Mouse (Mus musculus): ENCODE results near the gene Rdh19. TPM values are rescaled to one million over a fixed set of nuclear protein-coding genes. Genes with fewer than 3 reads are reported as not detected.

Gene Rdh19
- polyA plus RNA-seq (2012; rRNA removed) = not detected in 2 replicates

DNA sequence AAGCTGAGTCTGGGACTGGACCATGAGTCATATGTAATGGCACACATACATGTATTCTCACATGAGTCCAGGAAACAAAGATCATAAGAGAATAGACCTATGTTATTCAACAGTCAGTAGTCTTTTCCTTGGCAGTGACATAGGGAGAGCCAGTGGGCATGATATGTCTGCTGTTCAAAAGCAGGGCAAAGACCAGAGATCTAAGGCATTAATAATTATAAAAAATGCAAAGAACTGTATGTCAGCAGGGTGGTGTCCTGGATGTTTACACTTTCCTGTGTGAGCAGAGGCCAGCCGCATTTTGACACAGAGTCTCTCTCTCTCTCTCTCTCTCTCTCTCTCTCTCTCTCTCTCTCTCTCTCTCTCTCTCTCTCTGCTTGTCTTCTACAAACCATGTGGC lies at the start of gene Rdh19:
TSS of gene Rdh19 (plus strand) at position 301 of the 400 bp plus-strand sequence.

DNA sequence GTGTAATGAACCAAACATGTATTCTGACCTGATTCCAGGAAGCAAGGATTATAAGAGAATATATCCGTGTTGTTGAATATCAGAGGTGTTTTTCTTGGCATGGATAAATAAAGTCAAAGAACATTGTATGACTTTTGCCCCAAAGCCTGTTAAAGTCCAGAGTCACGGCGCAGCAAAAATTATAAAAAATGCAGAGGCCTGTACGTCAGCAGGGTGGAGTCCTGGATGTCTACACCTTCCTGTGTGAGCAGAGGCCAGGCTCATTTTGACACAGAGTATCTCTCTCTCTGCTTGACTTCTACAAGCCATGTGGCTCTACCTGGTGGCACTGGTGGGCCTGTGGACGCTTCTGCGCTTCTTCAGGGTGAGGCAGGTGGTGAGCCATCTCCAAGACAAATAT lies 48.8 kb upstream of the Rdh19 start, which contains the start of gene Rdh16:
TSS of gene Rdh16 (plus strand) at position 262 of the 400 bp plus-strand sequence.

DNA sequence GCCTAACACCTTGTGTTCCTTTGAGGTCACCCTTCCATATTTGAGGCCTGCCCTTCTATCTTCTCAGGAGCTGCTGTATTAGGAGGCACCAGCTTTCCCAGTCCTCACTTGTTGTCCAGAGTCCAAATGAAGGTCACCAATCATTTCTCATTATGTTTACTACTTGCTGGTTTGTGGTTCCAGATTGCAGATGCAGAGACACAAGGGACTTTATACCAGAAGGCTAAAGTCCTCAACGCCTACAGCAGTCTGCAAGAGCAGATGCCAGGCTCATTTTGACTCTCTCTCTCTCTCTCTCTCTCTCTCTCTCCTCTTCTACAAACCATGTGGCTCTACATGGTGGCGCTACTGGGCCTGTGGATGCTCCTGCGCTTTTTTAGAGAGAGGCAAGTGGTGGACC lies 16.5 kb downstream of the Rdh19 start, which contains the start of gene Rdh16f2:
TSS of gene Rdh16f2 (plus strand) at position 243 of the 400 bp plus-strand sequence.

GRCm38 (mm10) chr10:127888605-127889004 lies 38.9 kb downstream of the Rdh19 start, which contains the start of gene Rdh7:
Rdh7 (minus strand) TSS chr10:127888817.

GRCm38 (mm10) chr10:127898218-127898617 lies 48.5 kb downstream of the Rdh19 start, which contains the start of gene Sdr9c7:
Sdr9c7 (plus strand) TSS chr10:127898518.

Other genes with a start within 250 kb of the Rdh19 start
- gene Lrp1, start 228.8 kb upstream of the Rdh19 start, polyA plus RNA-seq (2012; rRNA removed) = 178 and 189 TPM in 2 replicates
- 5.9 and 6.5 TPM in 2 replicates for gene Stat6, start 206.9 kb upstream of the Rdh19 start, polyA plus RNA-seq (2012; rRNA removed)
- gene Nemp1, start 183.0 kb upstream of the Rdh19 start, polyA plus RNA-seq (2012; rRNA removed) = 7.1 and 7.3 TPM in 2 replicates
- 13.1 and 13.3 TPM in 2 replicates for gene Nab2, start 181.4 kb upstream of the Rdh19 start, polyA plus RNA-seq (2012; rRNA removed)
- 2.2 and 3.5 TPM in 2 replicates for gene Myo1a, start 144.8 kb upstream of the Rdh19 start, polyA plus RNA-seq (2012; rRNA removed)
- gene Tac2, start 125.5 kb upstream of the Rdh19 start, polyA plus RNA-seq (2012; rRNA removed) = 5.4 and 6.2 TPM in 2 replicates
- 9.3 and 10.1 TPM in 2 replicates for gene Zbtb39, start 110.4 kb upstream of the Rdh19 start, polyA plus RNA-seq (2012; rRNA removed)
- 1.1 and 1.3 TPM in 2 replicates for gene Gpr182, start 98.2 kb upstream of the Rdh19 start, polyA plus RNA-seq (2012; rRNA removed)
- 0.05 and 0.07 TPM in 2 replicates for gene Rdh1, start 90.2 kb upstream of the Rdh19 start, polyA plus RNA-seq (2012; rRNA removed)
- 0.63 TPM in 1 of 2 replicates, not detected in the other for gene Rdh16f1, start 90.1 kb upstream of the Rdh19 start, polyA plus RNA-seq (2012; rRNA removed)
- gene Rdh9, start 73.5 kb upstream of the Rdh19 start, polyA plus RNA-seq (2012; rRNA removed) = 0.61 TPM in 1 of 2 replicates, not detected in the other
- 0.03 and 0.05 TPM in 2 replicates for gene Rdh16, start 48.8 kb upstream of the Rdh19 start, polyA plus RNA-seq (2012; rRNA removed)
- gene Rdh16f2, start 16.5 kb downstream of the Rdh19 start, polyA plus RNA-seq (2012; rRNA removed) = not detected in 2 replicates
- not detected in 2 replicates for gene Rdh7, start 38.9 kb downstream of the Rdh19 start, polyA plus RNA-seq (2012; rRNA removed)
- gene Sdr9c7, start 48.6 kb downstream of the Rdh19 start, polyA plus RNA-seq (2012; rRNA removed) = not detected in 2 replicates
- gene Hsd17b6, start 157.7 kb downstream of the Rdh19 start, polyA plus RNA-seq (2012; rRNA removed) = not detected in 2 replicates
- 28.8 and 29.3 TPM in 2 replicates for gene Prim1, start 165.2 kb downstream of the Rdh19 start, polyA plus RNA-seq (2012; rRNA removed)
- 338 and 351 TPM in 2 replicates for gene Naca, start 185.6 kb downstream of the Rdh19 start, polyA plus RNA-seq (2012; rRNA removed)
- gene Ptges3, start 209.0 kb downstream of the Rdh19 start, polyA plus RNA-seq (2012; rRNA removed) = 78.8 and 81.9 TPM in 2 replicates
- gene Atp5b, start 233.3 kb downstream of the Rdh19 start, polyA plus RNA-seq (2012; rRNA removed) = 1,417 and 1,472 TPM in 2 replicates
- 23.7 and 23.9 TPM in 2 replicates for gene Baz2a, start 241.6 kb downstream of the Rdh19 start, polyA plus RNA-seq (2012; rRNA removed)

All from central nervous system, embryonic 18 days (tissue).